Mouse (Mus musculus) splenic B cell, adult 2 months (primary cell): ENCODE results near the gene Pitpnc1.
A peak's percentile ranks its signal among the peaks of the same experiment; 100 is the strongest.

Experiments used
- DNase-seq: peaks from one replicate; pipeline ENCODE4 v3.0.0-alpha.2; 2011; ENCODE audit warnings: low read depth, low spot score
- H3K27me3 ChIP-seq: 2 replicates; pipeline ENCODE4 v1.6.1; 2012; ENCODE audit warnings: mild to moderate bottlenecking, low read length, moderate library complexity, mixed read lengths; ENCODE audit not compliant: control insufficient read depth, poor library complexity, insufficient read depth, severe bottlenecking
- H3K36me3 ChIP-seq: 2 replicates; pipeline ENCODE4 v1.6.1; 2012; ENCODE audit warnings: mild to moderate bottlenecking, low read length, moderate library complexity, mixed read lengths; ENCODE audit not compliant: control insufficient read depth, poor library complexity, insufficient read depth, severe bottlenecking

The Pitpnc1 gene

GRCm38 (mm10) chr11:107473137-107473820 lies 2.8 kb upstream of the Pitpnc1 start:
- H3K27me3 ChIP-seq: no peaks in the 10 kb centered on the region
- no peaks in the 10 kb centered on the region for H3K36me3 ChIP-seq

DNA sequence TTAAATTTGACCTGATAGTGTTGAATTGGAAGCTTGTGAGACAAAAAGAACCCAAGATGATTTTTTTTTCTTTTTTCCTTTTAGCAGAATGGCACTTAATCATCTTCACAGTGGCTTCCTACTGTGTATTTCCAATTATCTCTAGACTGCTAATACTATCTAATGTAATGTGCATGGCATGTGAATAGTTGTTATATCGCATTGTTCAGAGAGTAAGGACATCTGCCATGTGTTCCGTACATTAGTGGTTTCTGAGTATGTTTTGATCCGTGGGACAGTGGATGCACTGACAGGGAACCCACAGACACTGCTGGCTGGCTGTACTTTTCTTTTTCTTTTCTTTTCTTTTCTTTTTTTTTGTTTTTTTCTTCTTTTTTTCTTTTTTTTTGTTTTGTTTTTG lies 1.8 kb upstream of the Pitpnc1 start:
- H3K27me3 ChIP-seq: no peaks in the 10 kb centered on the region
- no peak for DNase-seq
- no peaks in the 10 kb centered on the region for H3K36me3 ChIP-seq

More at GRCm38 (mm10) chr11:107473137-107473820, 2.8 kb upstream of the Pitpnc1 start:
- peak; percentile 91 for DNase-seq

- no peaks in the 10 kb centered on the region for H3K27me3 ChIP-seq
- DNase-seq: no peak
- no peaks in the 10 kb centered on the region for H3K36me3 ChIP-seq
These were observed 697 bp upstream of the Pitpnc1 start for GRCm38 (mm10) chr11:107471071-107471720.

- Histone ChIP-seq H3K36me3 (no peaks in the 10 kb centered on the region), H3K27me3 (no peaks in the 10 kb centered on the region)
- peak; percentile 53 for DNase-seq
These were observed 752 bp downstream of the Pitpnc1 start for GRCm38 (mm10) chr11:107469523-107470371.

- H3K27me3 ChIP-seq: no peaks in the 10 kb centered on the region
- DNase-seq: peak; percentile 77
- no peaks in the 10 kb centered on the region for H3K36me3 ChIP-seq
These were observed 1.4 kb downstream of the Pitpnc1 start for GRCm38 (mm10) chr11:107469031-107469522.

DNA sequence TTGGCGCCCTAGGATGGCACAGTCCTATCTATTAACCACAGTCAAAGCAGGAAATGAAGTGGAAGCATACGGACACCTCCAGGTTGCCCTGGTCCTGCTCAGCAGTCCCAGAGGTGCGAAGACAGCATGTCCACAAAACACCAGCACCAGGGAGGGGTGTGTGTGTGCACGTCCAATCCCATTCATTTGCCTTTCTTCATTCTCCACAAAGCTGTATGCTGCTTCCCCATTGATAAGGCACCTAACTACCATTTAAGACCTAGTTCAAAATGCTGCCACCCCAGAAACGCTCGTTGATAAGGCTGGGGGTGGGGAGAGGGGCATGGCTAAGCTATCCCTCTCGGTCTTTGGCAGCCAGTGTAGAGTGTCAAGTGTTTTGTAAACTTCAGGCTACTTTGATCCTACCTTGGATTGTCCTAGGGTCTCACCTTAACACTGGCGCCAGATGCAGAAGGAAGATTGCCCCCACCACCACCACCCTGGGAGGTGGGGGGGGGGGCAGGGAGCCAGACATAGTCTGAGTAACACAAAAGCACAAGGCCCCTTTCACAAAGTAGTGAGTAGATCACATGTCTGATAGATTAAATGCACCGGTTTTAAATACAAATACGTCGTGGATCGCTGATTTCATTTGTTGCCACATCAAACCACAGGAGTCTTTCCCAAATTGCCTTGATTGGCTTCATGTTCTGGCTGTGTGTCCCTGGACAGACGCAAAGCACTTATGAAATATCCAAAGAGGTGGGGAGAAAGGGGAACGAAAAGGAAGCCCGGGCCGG lies 2.1 kb downstream of the Pitpnc1 start:
- no peak for DNase-seq
- Histone ChIP-seq H3K36me3 (no peaks in the 10 kb centered on the region), H3K27me3 (no peaks in the 10 kb centered on the region)

GRCm38 (mm10) chr11:107466611-107467391 lies 3.7 kb downstream of the Pitpnc1 start:
- Histone ChIP-seq H3K27me3 (no peaks in the 10 kb centered on the region), H3K36me3 (no peaks in the 10 kb centered on the region)
- no peak for DNase-seq

- DNase-seq: no peak
- no peaks in the 10 kb centered on the region for H3K27me3 ChIP-seq
- H3K36me3 ChIP-seq: no peaks in the 10 kb centered on the region
These were observed 4.5 kb downstream of the Pitpnc1 start for GRCm38 (mm10) chr11:107465969-107466368.

- Histone ChIP-seq H3K36me3 (no peaks in the 10 kb centered on the region), H3K27me3 (no peaks in the 10 kb centered on the region)
- DNase-seq: no peak
These were observed 5.5 kb downstream of the Pitpnc1 start for GRCm38 (mm10) chr11:107465041-107465440.

DNA sequence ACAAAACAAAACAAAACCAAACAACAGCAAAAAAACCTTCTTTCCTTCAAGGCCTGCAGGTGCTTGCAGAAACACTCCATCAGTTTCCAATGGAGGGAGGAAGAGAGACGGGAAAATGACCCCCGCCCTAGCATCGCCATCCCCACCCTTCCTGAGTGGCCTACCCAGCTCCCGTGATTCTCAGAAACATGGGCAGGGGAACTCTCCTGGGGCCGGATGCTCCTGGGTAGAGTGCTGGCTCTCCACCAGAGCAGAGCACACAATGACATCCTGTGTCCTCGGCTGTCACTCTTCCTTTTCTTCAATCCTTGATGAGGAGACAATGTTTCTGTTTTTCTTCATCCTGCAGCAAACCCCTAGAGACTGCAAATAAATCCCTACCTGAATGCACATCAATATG lies 6.4 kb downstream of the Pitpnc1 start:
- DNase-seq: no peak
- Histone ChIP-seq H3K27me3 (no peaks in the 10 kb centered on the region), H3K36me3 (no peaks in the 10 kb centered on the region)

GRCm38 (mm10) chr11:107463251-107463681 lies 7.2 kb downstream of the Pitpnc1 start:
- DNase-seq: no peak
- Histone ChIP-seq H3K27me3 (no peaks in the 10 kb centered on the region), H3K36me3 (no peaks in the 10 kb centered on the region)

- Histone ChIP-seq H3K36me3 (no peaks in the 10 kb centered on the region), H3K27me3 (no peaks in the 10 kb centered on the region)
- peak; percentile 67 for DNase-seq
These were observed 8.0 kb downstream of the Pitpnc1 start for GRCm38 (mm10) chr11:107462478-107462877.

DNA sequence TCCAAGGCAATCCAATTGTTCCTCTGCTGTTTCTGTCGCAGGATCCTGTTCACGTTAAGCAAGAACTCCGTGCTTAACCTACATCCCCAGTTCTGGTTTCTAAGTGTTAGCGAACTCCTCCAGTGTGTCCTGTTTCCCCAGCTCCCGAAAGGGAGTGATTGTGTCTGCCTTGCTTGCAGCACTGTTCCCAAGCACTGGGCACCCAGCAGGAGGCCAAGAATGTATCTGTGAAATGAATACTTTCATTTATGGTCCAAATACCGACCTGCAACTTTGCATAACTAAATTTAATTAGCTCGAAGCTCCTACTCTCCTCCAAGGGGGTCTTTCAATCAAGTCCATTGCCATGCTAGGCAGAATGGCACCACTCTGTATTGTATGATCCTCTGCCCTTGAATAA lies 10.7 kb downstream of the Pitpnc1 start:
- DNase-seq: no peak
- no peaks in the 10 kb centered on the region for H3K36me3 ChIP-seq
- H3K27me3 ChIP-seq: no peaks in the 10 kb centered on the region

DNA sequence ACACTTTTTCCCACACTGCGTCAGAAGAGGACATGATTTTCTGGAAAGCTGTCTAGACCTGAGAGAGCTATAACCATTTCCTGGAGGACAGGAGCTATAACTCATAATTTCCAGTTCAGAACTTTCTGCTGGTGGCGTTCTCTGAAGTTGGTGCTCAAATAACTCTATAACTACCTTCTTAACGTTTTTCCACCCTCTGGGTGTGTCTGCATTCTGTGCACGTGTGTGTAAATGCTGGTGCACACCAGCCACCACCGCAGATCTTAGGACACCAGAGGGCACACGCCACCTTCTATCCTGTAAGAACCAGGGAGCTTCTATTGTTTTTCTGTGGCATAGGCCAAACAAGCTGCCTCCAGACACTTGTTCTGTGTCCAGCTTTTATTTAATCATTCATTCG lies 11.5 kb downstream of the Pitpnc1 start:
- Histone ChIP-seq H3K36me3 (no peaks in the 10 kb centered on the region), H3K27me3 (no peaks in the 10 kb centered on the region)
- DNase-seq: no peak
